Mouse (Mus musculus): ENCODE data around the gene Gm43064. TPM values are rescaled to one million over a fixed set of nuclear protein-coding genes. Genes with fewer than 3 reads are reported as not detected.
A peak's percentile ranks its signal among the peaks of the same experiment; 100 is the strongest.

Gene Gm43064
- polyA plus RNA-seq, 1 experiment = 1.2 TPM

DNA sequence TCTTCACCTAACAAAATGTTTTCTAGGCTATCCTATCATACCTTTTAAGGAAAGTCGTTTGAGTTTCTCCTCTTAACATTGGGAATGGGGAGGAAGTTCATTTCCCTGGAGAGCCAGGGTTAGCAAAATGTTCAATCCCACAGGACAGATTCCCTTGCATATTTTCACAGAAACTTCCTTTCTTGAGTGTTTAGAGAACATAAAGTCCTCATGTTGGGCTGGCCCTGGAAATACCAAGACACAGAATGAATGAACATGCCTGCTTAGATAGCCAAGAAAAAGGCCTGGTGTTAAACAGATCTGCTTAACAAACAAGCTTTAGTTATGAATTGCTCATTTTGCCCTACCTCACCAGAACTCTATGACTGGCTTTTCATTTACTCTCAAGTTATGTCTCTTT is 16.8 kb upstream of the Gm43064 start:
- Histone ChIP-seq H3K27ac (ENCODE audit: control insufficient read depth, insufficient read depth, low read length) (no peak overlapping the region), H3K27me3 (ENCODE audit: control insufficient read depth, insufficient read depth, low read length) (no peaks in the 10 kb centered on the region), H3K4me1 (replicated peaks; ENCODE audit: control insufficient read depth, insufficient read depth, low read length) (peaks cover 11% of the 10 kb centered on the region), H3K36me3 (ENCODE audit: control insufficient read depth, insufficient read depth, low read length) (no peaks in the 10 kb centered on the region), H3K4me3 (ENCODE audit: control insufficient read depth, insufficient read depth, low read length) (no peak overlapping the region)
- TF ChIP-seq CTCF (IDR thresholded peaks at IDR 0.05; ENCODE audit: borderline replicate concordance, control insufficient read depth, extremely low read depth, insufficient read depth, low read length, poor library complexity) = no peak
- TF ChIP-seq POLR2A (IDR thresholded peaks at IDR 0.05; ENCODE audit: control insufficient read depth, extremely low read depth, insufficient read depth, low read length, poor library complexity) = no peak
- WGBS = 86% methylated on average over 1 of the region's 1 CpGs
- DNase-seq = no peak

DNA sequence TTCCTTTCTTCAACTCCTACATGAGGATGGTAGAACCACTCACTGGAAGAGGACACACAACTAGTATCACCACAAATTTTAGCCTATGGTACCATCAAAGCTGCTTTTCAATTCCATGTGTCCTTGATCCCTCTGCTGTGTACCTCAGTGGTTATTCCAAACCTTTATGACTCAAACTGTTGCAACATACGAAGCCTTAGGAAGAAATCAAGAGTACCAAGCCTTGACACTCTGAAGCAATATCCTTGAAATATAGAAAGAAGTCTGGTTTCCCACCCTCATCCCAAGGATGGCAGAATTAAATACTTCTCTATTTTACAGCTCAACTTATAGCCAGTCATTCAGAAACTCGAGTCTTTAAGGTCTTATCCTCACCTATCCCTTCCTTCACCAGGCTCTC is 13.0 kb upstream of the Gm43064 start:
- TF ChIP-seq CTCF (IDR thresholded peaks at IDR 0.05; ENCODE audit: borderline replicate concordance, control insufficient read depth, extremely low read depth, insufficient read depth, low read length, poor library complexity) (no peak), POLR2A (IDR thresholded peaks at IDR 0.05; ENCODE audit: control insufficient read depth, extremely low read depth, insufficient read depth, low read length, poor library complexity) (no peak)
- Histone ChIP-seq H3K4me3 (ENCODE audit: control insufficient read depth, insufficient read depth, low read length) (no peak overlapping the region), H3K36me3 (ENCODE audit: control insufficient read depth, insufficient read depth, low read length) (no peaks in the 10 kb centered on the region), H3K27me3 (ENCODE audit: control insufficient read depth, insufficient read depth, low read length) (no peaks in the 10 kb centered on the region), H3K27ac (ENCODE audit: control insufficient read depth, insufficient read depth, low read length) (no peak overlapping the region), H3K4me1 (replicated peaks; ENCODE audit: control insufficient read depth, insufficient read depth, low read length) (peaks cover 3% of the 10 kb centered on the region; the same call in 1 of the 2 replicates)
- no peak for DNase-seq
- 83% methylated on average over 2 of the region's 2 CpGs for WGBS

DNA sequence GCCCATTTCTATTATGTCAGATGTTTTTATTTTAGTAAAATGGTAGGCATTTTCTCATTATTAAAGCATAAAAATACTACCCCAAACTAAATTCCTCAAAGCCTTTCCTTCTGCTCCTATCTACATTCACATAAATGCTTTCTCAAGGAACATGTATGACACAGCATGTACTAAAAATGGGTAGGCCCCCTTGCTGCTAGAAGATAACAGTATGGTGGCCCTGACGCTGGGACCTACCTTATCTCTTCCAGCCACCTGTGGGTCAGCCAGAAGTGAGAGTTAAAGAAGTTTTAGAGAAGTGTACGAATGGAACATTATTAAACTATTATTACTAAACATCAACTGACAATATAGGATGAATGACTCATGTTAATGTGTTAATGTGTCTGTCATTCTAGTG is 9.9 kb upstream of the Gm43064 start:
- WGBS = 88% methylated on average over 2 of the region's 2 CpGs

DNA sequence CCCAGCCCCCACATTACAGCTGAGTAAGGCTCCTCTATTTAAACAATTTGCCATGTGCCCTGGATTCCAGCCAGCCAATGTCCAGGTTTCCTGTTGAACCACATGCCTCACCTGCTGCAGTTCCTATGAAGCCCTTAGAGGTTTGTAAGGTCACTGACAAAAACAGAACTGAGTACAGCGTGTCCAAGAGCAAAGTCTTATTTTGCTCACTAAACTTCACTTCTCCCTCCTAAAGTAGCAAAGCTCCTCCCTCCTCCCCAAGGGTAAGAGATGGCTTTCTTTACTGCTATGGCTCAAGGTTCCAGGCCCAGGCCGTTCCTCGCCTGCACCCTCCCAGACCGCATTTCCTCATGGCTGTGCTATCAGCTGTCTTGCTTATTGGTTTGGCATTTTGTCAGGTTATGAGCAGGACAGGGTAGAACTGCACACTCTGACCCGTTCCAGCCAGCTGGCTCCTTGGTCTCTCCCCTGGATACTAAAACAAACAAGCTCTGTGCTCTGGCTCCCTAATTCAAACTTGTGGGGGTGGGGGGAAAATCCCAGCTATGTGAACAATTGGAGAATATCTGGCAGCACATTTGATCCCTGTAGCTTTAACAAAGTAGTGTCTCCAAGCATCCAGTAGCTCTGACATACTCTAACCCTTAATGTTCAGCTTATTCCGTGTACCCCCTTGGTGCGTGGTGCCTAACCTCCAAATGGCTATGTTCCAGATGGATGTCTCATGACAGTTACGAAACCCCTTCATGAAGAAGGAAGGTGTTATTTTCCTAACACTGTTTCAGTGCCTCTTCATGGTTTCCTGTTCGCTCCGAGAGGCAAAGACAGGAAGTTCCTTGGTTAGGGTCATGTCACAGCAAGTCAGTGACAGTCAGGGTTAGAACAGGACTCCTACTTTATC is 7.5 kb upstream of the Gm43064 start:
- 4% methylated on average over 10 of the region's 10 CpGs for WGBS

More for the DNA sequence above, 9.9 kb upstream of the Gm43064 start:
- TF ChIP-seq CTCF (IDR thresholded peaks at IDR 0.05; ENCODE audit: borderline replicate concordance, control insufficient read depth, extremely low read depth, insufficient read depth, low read length, poor library complexity) (no peak), POLR2A (IDR thresholded peaks at IDR 0.05; ENCODE audit: control insufficient read depth, extremely low read depth, insufficient read depth, low read length, poor library complexity) (no peak)
- no peak overlapping the region for H3K4me3 ChIP-seq (ENCODE audit: control insufficient read depth, insufficient read depth, low read length)
- H3K27me3 ChIP-seq (ENCODE audit: control insufficient read depth, insufficient read depth, low read length) = no peaks in the 10 kb centered on the region
- H3K36me3 ChIP-seq (ENCODE audit: control insufficient read depth, insufficient read depth, low read length) = peaks cover 12% of the 10 kb centered on the region
- peaks cover 18% of the 10 kb centered on the region for H3K4me1 ChIP-seq (replicated peaks; ENCODE audit: control insufficient read depth, insufficient read depth, low read length)
- H3K27ac ChIP-seq (ENCODE audit: control insufficient read depth, insufficient read depth, low read length) = no peak overlapping the region
- no peak for DNase-seq

DNA sequence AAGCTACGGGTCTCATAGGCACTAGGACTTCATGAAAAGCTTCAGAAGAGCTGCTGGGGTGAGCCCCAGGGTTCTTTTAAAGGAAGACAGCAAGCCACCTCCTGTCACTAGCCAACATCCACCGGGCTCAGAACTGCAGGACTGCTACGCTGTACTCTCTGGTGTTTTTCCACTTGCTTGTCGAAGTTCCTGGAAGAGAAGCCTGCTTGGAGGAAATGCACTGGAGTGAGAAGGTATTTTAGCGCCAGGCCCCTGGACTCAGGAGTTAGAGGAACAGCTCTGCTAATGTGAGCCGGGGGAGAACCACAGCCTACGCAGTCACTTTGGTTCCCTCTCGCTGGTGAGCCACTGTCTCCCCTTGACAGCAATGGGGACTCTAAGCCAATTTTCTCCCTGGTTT is 6.5 kb upstream of the Gm43064 start:
- DNase-seq = peak; percentile 35
- peak overlapping the region; percentile 96 for H3K27ac ChIP-seq (ENCODE audit: control insufficient read depth, insufficient read depth, low read length)
- TF ChIP-seq POLR2A (IDR thresholded peaks at IDR 0.05; ENCODE audit: control insufficient read depth, extremely low read depth, insufficient read depth, low read length, poor library complexity) (no peak), CTCF (IDR thresholded peaks at IDR 0.05; ENCODE audit: borderline replicate concordance, control insufficient read depth, extremely low read depth, insufficient read depth, low read length, poor library complexity) (no peak)
- peaks cover 23% of the 10 kb centered on the region for H3K36me3 ChIP-seq (ENCODE audit: control insufficient read depth, insufficient read depth, low read length)
- 0 out of 2 replicates have a peak overlapping the region, but pooled peaks have one; percentile 2 for H3K4me3 ChIP-seq (ENCODE audit: control insufficient read depth, insufficient read depth, low read length)
- peaks cover 18% of the 10 kb centered on the region for H3K4me1 ChIP-seq (replicated peaks; ENCODE audit: control insufficient read depth, insufficient read depth, low read length)
- 37% methylated on average over 8 of the region's 8 CpGs for WGBS
- H3K27me3 ChIP-seq (ENCODE audit: control insufficient read depth, insufficient read depth, low read length) = no peaks in the 10 kb centered on the region

More for the DNA sequence above, 7.5 kb upstream of the Gm43064 start:
- TF ChIP-seq POLR2A (IDR thresholded peaks at IDR 0.05; ENCODE audit: control insufficient read depth, extremely low read depth, insufficient read depth, low read length, poor library complexity) = no peak
- TF ChIP-seq CTCF (IDR thresholded peaks at IDR 0.05; ENCODE audit: borderline replicate concordance, control insufficient read depth, extremely low read depth, insufficient read depth, low read length, poor library complexity) = no peak
- peaks cover 18% of the 10 kb centered on the region for H3K4me1 ChIP-seq (replicated peaks; ENCODE audit: control insufficient read depth, insufficient read depth, low read length)
- H3K27ac ChIP-seq (ENCODE audit: control insufficient read depth, insufficient read depth, low read length) = peak overlapping the region; percentile 98
- peak; percentile 51 for DNase-seq
- H3K4me3 ChIP-seq (ENCODE audit: control insufficient read depth, insufficient read depth, low read length) = no peak overlapping the region
- H3K27me3 ChIP-seq (ENCODE audit: control insufficient read depth, insufficient read depth, low read length) = no peaks in the 10 kb centered on the region
- H3K36me3 ChIP-seq (ENCODE audit: control insufficient read depth, insufficient read depth, low read length) = peaks cover 23% of the 10 kb centered on the region

DNA sequence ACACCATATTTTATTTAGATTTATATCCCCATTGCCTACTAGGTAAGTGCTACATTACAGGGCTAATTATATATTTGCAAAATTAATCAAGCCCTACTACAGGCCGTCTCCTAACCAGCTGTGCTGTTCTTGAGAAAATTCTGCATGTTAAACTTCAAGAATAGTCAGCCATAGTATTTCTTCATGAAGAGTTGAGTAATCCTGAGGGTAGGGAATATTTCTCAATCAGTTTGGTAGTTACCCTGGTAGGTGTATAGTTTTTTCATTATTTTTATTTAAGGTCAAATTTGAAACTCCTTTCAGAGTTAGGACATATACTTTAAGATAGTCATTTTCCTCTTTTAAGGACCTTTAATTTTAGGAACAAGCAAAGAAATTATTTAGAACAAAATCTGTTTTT is 3.7 kb upstream of the Gm43064 start:
- H3K27ac ChIP-seq (ENCODE audit: control insufficient read depth, insufficient read depth, low read length) = no peak overlapping the region
- H3K4me1 ChIP-seq (replicated peaks; ENCODE audit: control insufficient read depth, insufficient read depth, low read length) = peaks cover 18% of the 10 kb centered on the region
- peaks cover 23% of the 10 kb centered on the region for H3K36me3 ChIP-seq (ENCODE audit: control insufficient read depth, insufficient read depth, low read length)
- DNase-seq = no peak
- H3K27me3 ChIP-seq (ENCODE audit: control insufficient read depth, insufficient read depth, low read length) = no peaks in the 10 kb centered on the region
- H3K4me3 ChIP-seq (ENCODE audit: control insufficient read depth, insufficient read depth, low read length) = no peak overlapping the region
- 95% methylated on average over 1 of the region's 1 CpGs for WGBS
- TF ChIP-seq POLR2A (IDR thresholded peaks at IDR 0.05; ENCODE audit: control insufficient read depth, extremely low read depth, insufficient read depth, low read length, poor library complexity) (no peak), CTCF (IDR thresholded peaks at IDR 0.05; ENCODE audit: borderline replicate concordance, control insufficient read depth, extremely low read depth, insufficient read depth, low read length, poor library complexity) (no peak)
